Mouse (Mus musculus) embryo, embryonic 11 days (tissue): ENCODE results near the gene Ubxn7.

Source experiments
- DNase-seq: peaks from one replicate; pipeline ENCODE4 v3.0.0-alpha.2; 2015

Ubxn7 gene

GRCm38 (mm10) chr16:32434691-32435090 lies 102.6 kb downstream of the Ubxn7 start:
- no peak for DNase-seq

- DNase-seq = no peak
These were observed 104.6 kb downstream of the Ubxn7 start for GRCm38 (mm10) chr16:32436657-32437056.

- no peak for DNase-seq
These were observed 105.2 kb downstream of the Ubxn7 start for GRCm38 (mm10) chr16:32437266-32437665.

GRCm38 (mm10) chr16:32441432-32441831 lies 109.4 kb downstream of the Ubxn7 start:
- DNase-seq = no peak
